Mouse (Mus musculus) heart, adult 2 months (tissue): ENCODE data around the gene 3100002H09Rik. TPM values are rescaled to one million over a fixed set of nuclear protein-coding genes. Genes with fewer than 3 reads are reported as not detected.
A peak's percentile ranks its signal among the peaks of the same experiment; 100 is the strongest.

Experiments used
- DNase-seq, 2 experiments: peaks; one replicate each; pipeline ENCODE4 v3.0.0; 2021
- H3K27ac ChIP-seq: fragments of 200-600 bp; 2 replicates; pipeline ENCODE4 v1.8.1; 2022
- H3K27me3 ChIP-seq: fragments of 200-500 bp; 2 replicates; pipeline ENCODE4 v1.6.1; 2012; ENCODE audit warnings: mild to moderate bottlenecking, low read length, inconsistent platforms, mixed read lengths; ENCODE audit not compliant: control insufficient read depth, insufficient read depth
- H3K36me3 ChIP-seq: fragments of 200-500 bp; 2 replicates; pipeline ENCODE4 v1.6.1; 2012; ENCODE audit warnings: low read length, inconsistent platforms; ENCODE audit not compliant: control insufficient read depth, insufficient read depth
- H3K4me1 ChIP-seq: fragments of 200-500 bp; 2 replicates; pipeline ENCODE4 v1.6.1; 2011; ENCODE audit warnings: low read length; ENCODE audit not compliant: control insufficient read depth, insufficient read depth
- H3K4me3 ChIP-seq: fragments of 200-600 bp; 2 replicates; pipeline ENCODE4 v1.8.1; 2022
- H3K79me2 ChIP-seq: fragments of 200-500 bp; replicated peaks from 2 replicates; pipeline ENCODE4 v1.6.1; 2012; ENCODE audit warnings: mild to moderate bottlenecking, inconsistent platforms, low read length, moderate library complexity, mixed read lengths; ENCODE audit not compliant: control insufficient read depth, insufficient read depth
- H3K9ac ChIP-seq: fragments of 200-500 bp; 2 replicates; pipeline ENCODE4 v1.6.1; 2012; ENCODE audit warnings: low read depth, mild to moderate bottlenecking, control low read depth, inconsistent platforms, low read length, mixed read lengths
- CTCF ChIP-seq: fragments of 200-600 bp; IDR thresholded peaks from 2 replicates; pipeline ENCODE4 v1.8.1; 2022; ENCODE audit warnings: antibody characterized with exemption, mild to moderate bottlenecking, moderate library complexity
- EP300 ChIP-seq: fragments of 200-500 bp; IDR thresholded peaks from 2 replicates; pipeline ENCODE4 v1.6.1; 2011; ENCODE audit warnings: low read depth, low read length, control low read depth; ENCODE audit not compliant: insufficient read depth
- POLR2A ChIP-seq: fragments of 200-500 bp; IDR thresholded peaks from 2 replicates; pipeline ENCODE4 v1.6.1; 2011; ENCODE audit warnings: mild to moderate bottlenecking, low read depth, low read length, control low read depth; ENCODE audit not compliant: insufficient read depth
- WGBS: fragments of 180-500 bp; shearing (Covaris S2); methylation state at CpG from one replicate; pipeline ENCODE4 v1.1.7; 2018; 5-methylcytosine and 5-hydroxymethylcytosine counted together
- intact Hi-C: fragments of 180-260 bp; cut with DNase I; formaldehyde crosslinking; loops from one replicate; pipeline ENCODE4 v1.15.1; 2025
- polyA plus RNA-seq: library from polyadenylated mRNA; depleted of rRNA; stranded (reverse); fragments of >200 nt; gene quantifications from 2 replicates; pipeline ENCODE4 v1.2.3, GENCODE M21; 2012
- total RNA-seq, 2 experiments: library from RNA; stranded (reverse); gene quantifications; 2 replicates each; pipeline ENCODE4 v1.2.3; 2021

3100002H09Rik gene
- total and polyA plus RNA-seq, 3 experiments, result not detected

DNA sequence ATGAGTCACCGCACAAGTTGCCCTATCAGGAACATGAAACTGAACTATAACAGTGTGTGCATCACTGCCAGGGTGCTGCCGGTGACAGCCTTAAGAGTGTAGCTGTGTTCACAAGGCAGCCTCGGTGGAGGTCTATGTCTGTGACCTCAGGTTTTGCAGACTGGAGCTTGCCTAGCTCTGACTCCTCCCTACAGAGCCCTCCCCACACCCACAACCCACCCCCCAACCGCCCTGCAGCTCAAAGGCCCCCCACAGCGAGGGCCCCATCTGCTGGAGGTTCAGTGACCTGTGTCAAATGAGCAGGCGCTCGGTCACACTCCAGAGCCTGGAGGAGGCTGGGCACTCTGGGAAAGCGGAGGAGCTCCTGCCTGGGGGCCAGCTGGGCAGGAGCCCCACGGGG is 42.3 kb upstream of the 3100002H09Rik start:
- no peak for DNase-seq
- 7% methylated on average over 9 of the region's 9 CpGs for WGBS
- H3K9ac ChIP-seq, result no peak overlapping the region
- no peak for TF ChIP-seq EP300
- peak; percentile 18 for TF ChIP-seq CTCF
- H3K4me1 ChIP-seq, result no peaks in the 10 kb centered on the region
- H3K36me3 ChIP-seq, result no peaks in the 10 kb centered on the region
- no peak overlapping the region for H3K4me3 ChIP-seq
- intact Hi-C loops, result no loop called here
- H3K79me2 ChIP-seq, result no peaks in the 10 kb centered on the region
- no peak overlapping the region for H3K27ac ChIP-seq
- peaks cover 6% of the 10 kb centered on the region for H3K27me3 ChIP-seq

DNA sequence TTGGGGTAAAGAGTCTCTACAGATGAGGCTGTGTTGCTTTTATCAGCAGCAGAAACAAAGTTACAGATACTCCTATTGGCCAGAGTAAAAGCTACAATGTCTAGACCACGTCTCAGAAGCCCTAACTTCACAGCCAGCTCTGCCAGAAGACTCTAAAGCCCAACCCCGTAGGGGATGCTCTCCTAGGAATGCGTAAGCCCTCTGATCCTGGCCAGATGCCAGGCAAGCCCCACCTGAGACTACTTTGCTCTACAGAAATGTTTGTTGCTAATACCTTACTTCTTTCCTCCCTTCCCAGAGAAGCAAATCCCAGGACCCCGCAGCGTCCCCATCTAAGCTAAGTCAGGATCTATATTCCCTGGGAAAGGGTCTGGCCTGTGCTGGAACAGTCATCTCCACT is 37.3 kb upstream of the 3100002H09Rik start:
- 59% methylated on average over 5 of the region's 5 CpGs for WGBS
- Histone ChIP-seq H3K79me2 (no peaks in the 10 kb centered on the region), H3K4me1 (peaks cover 4% of the 10 kb centered on the region; the same call in 1 of the 2 replicates), H3K9ac (no peak overlapping the region), H3K36me3 (no peaks in the 10 kb centered on the region), H3K27ac (no peak overlapping the region), H3K4me3 (no peak overlapping the region), H3K27me3 (no peaks in the 10 kb centered on the region)
- TF ChIP-seq POLR2A (no peak), CTCF (no peak), EP300 (no peak)
- intact Hi-C loops, result no loop called here
- DNase-seq, result no peak

DNA sequence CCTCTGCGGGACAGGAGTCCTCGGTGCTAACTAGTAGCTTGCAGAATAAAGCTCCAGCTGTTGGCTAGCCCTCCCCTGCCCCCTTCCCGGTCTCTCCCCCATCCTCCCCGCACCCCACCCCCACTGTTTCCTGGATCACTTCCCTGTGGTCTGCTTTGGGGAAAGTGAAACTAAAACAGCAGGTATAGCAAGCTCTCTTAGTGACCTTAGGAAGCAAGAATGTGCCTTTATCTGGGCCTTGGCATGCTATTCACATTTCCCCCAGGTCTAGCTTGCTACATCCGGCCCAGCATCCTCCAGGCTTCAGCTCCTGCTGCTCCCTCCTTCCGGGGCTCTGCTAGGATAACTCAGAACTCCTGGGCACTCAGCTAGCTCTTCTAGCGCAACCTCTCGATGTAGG is 36.0 kb upstream of the 3100002H09Rik start:
- Histone ChIP-seq H3K4me3 (peak overlapping the region; percentile 25; the same call in 1 of the 2 replicates), H3K79me2 (no peaks in the 10 kb centered on the region), H3K27ac (peak overlapping the region; percentile 31; the same call in 1 of the 2 replicates), H3K9ac (no peak overlapping the region; the same call in 1 of the 2 replicates), H3K4me1 (peaks cover 4% of the 10 kb centered on the region; the same call in 1 of the 2 replicates), H3K27me3 (no peaks in the 10 kb centered on the region), H3K36me3 (no peaks in the 10 kb centered on the region)
- 11% methylated on average over 8 of the region's 8 CpGs for WGBS
- intact Hi-C loops, result no loop called here
- TF ChIP-seq POLR2A (no peak), CTCF (no peak), EP300 (no peak)
- peak; percentile 24 to 37 for DNase-seq

DNA sequence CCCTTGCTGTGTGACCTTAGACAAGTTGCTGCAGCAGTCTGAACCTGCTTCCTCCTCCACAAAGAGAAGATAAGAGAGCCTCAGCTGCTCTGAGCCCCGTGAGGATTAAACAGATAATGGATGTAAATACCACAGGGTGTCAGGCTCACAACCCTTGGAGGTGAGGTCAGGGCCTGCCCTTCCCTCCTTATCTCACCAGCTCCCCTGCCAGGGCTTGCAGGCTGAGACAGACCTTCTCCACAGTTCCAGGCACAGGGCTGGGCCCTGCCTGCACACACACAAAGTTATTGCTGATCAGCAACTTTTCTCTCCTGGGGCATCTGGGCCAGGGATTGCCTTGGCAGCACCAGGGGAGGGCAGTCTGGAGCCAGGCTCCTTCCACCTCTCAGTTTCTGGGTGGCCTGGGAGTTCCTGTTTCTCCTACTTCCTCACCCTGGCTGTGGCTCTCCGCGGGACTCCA is 34.4 kb upstream of the 3100002H09Rik start:
- Histone ChIP-seq H3K27ac (no peak overlapping the region), H3K4me1 (peaks cover 4% of the 10 kb centered on the region; the same call in 1 of the 2 replicates), H3K79me2 (no peaks in the 10 kb centered on the region), H3K9ac (no peak overlapping the region), H3K36me3 (no peaks in the 10 kb centered on the region), H3K4me3 (no peak overlapping the region), H3K27me3 (no peaks in the 10 kb centered on the region)
- DNase-seq, result peak; percentile 23 to 42
- 32% methylated on average over 3 of the region's 3 CpGs for WGBS
- no peak for TF ChIP-seq POLR2A
- TF ChIP-seq CTCF, result peak; percentile 41
- intact Hi-C loops, result no loop called here

DNA sequence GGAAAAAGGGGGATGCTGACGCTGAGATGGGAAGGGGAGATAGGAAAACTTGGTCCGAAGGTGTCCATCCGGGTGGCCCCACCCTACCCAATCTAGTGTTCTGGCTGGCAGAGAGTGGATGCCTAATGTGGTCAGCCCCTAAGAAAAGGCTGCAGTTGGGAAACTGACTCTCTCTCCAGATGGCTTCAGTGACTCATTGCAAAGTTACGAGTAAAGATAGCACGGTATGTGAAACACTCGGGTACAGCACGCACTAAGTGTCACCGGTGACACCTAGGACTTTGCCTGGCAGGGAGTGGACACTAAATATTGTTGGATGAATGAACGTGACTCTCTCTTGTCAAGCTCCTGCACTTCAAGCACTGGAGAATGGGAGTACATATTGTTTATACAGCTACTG is 33.3 kb upstream of the 3100002H09Rik start:
- no peak for DNase-seq
- H3K4me1 ChIP-seq, result peaks cover 4% of the 10 kb centered on the region; the same call in 1 of the 2 replicates
- 59% methylated on average over 9 of the region's 9 CpGs for WGBS

DNA sequence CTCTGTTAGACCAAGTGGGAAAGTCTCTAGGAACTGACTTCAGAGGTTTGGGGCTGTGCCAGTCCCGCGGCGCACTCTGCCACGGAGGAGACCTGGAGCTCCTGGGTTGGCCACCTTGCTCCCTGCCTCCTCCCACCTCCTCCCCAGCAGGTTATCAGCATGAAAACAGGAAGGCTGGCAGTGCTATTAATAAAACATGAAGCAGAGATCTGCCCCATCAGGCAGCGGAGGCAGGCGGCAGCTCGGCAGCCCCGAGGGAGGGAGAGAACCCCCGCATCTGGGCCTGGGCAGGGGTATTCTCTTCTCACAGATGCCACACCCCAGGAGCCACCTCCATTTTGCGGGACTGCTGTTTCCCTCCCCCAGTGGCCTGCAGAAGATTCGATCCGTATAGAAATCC is 29.1 kb upstream of the 3100002H09Rik start:
- Histone ChIP-seq H3K36me3 (no peaks in the 10 kb centered on the region), H3K9ac (no peak overlapping the region), H3K4me3 (no peak overlapping the region), H3K27me3 (no peaks in the 10 kb centered on the region), H3K27ac (no peak overlapping the region), H3K79me2 (no peaks in the 10 kb centered on the region), H3K4me1 (no peaks in the 10 kb centered on the region)
- DNase-seq, result no peak
- no peak for TF ChIP-seq POLR2A
- no peak for TF ChIP-seq EP300
- TF ChIP-seq CTCF, result no peak
- WGBS, result 12% methylated on average over 12 of the region's 12 CpGs
- intact Hi-C loops, result no loop called here

More for the DNA sequence above, 33.3 kb upstream of the 3100002H09Rik start:
- H3K4me3 ChIP-seq, result no peak overlapping the region
- TF ChIP-seq CTCF (no peak), EP300 (peak; percentile 48; the same call in 1 of the 2 replicates)
- intact Hi-C loops, result no loop called here
- no peak overlapping the region for H3K9ac ChIP-seq
- no peaks in the 10 kb centered on the region for H3K36me3 ChIP-seq
- no peaks in the 10 kb centered on the region for H3K79me2 ChIP-seq
- H3K27ac ChIP-seq, result no peak overlapping the region
- no peaks in the 10 kb centered on the region for H3K27me3 ChIP-seq
